17 mouse cellular contexts compared by ENCODE assay signal in the genomic region with DNA sequence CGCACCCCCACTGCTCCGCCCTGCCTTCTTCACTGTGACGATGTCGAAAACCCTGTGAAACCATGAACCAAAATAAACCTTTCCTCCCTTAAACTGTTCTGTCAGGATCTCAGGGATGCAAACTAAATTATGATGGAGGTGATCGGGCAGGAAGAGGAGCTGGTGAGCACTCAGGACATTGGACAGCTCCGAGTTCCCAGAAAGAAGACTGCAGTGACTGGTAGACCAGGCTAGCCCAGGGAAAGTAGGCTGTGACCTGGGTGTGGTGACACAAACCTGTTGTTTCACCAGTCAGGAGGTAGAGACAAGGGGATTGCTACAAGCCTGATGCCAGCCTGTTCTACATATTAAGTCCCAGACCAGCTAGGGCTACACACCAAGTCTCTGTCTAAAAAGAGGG. TPM values are rescaled to one million over a fixed set of nuclear protein-coding genes. Genes with fewer than 3 reads are reported as not detected.
"Had no signal": no experiment of that assay in that cellular context is flagged by ENCODE, and none has a peak within 500 bp of the region (broad histone marks: within the 10 kb centered on the region; RNA-seq: fewer than 3 reads in every experiment).

No protein-coding gene starts in this region.

- H3K9me3 ChIP-seq: liver, embryonic 13.5 days; midbrain, embryonic 12.5 days; midbrain, embryonic 15.5 days; neural tube, embryonic 13.5 days; stomach, embryonic 15.5 days had no signal

- H3K4me2 ChIP-seq: liver, embryonic 13.5 days; midbrain, embryonic 12.5 days; midbrain, embryonic 15.5 days; neural tube, embryonic 13.5 days; stomach, embryonic 15.5 days had no signal

- ATAC-seq: midbrain, embryonic 15.5 days had no signal

- H3K4me1 ChIP-seq: midbrain, embryonic 12.5 days; midbrain, embryonic 15.5 days; neural tube, embryonic 13.5 days; stomach, embryonic 15.5 days had no signal

- H3K27me3 ChIP-seq: midbrain, embryonic 15.5 days; neural tube, embryonic 13.5 days; stomach, embryonic 15.5 days had no signal

- H3K36me3 ChIP-seq: liver, embryonic 13.5 days; midbrain, embryonic 12.5 days; midbrain, embryonic 15.5 days; neural tube, embryonic 13.5 days; stomach, embryonic 15.5 days had no signal

- H3K4me3 ChIP-seq: left cerebral cortex, adult 2 months; liver, embryonic 13.5 days; midbrain, embryonic 12.5 days; midbrain, embryonic 15.5 days; neural tube, embryonic 13.5 days; stomach, embryonic 15.5 days had no signal

- H3K27ac ChIP-seq: left cerebral cortex, adult 2 months; liver, embryonic 13.5 days; macrophage; midbrain, embryonic 12.5 days; midbrain, embryonic 15.5 days; neural tube, embryonic 13.5 days; stomach, embryonic 15.5 days had no signal

- DNase-seq: kidney, postnatal 10 days; kidney, postnatal 36 days; layer of hippocampus, postnatal 36 days; liver, embryonic 13.5 days; lung, adult 2 months; retina, postnatal 1 day; right cerebral cortex, postnatal 25 days; spleen, adult 18-20 months; thymus, postnatal 4 days had no signal

- H3K9ac ChIP-seq: liver, embryonic 13.5 days; midbrain, embryonic 12.5 days; midbrain, embryonic 15.5 days; neural tube, embryonic 13.5 days; stomach, embryonic 15.5 days had no signal

RNA-seq across cellular contexts. Expression of a gene that starts 17.1 kb away (rescaled TPM):
- polyA plus RNA-seq: limb, embryonic 11.5 days; macrophage had no signal

RNA-seq across cellular contexts. Expression of a gene that starts 20.1 kb away (rescaled TPM):
- polyA plus RNA-seq: liver, adult 2 months; macrophage; midbrain, embryonic 12.5 days; midbrain, embryonic 15.5 days; neural tube, embryonic 13.5 days had no signal
